Mouse (Mus musculus): ENCODE measurements around the gene Plcg2. TPM values are rescaled to one million over a fixed set of nuclear protein-coding genes. Genes with fewer than 3 reads are reported as not detected.

Plcg2 gene
- polyA plus RNA-seq, 1 experiment from 2014 or later, result 2.8 TPM

GRCm38 (mm10) chr8:117475819-117476218 lies 22.3 kb upstream of the Plcg2 start:
- DNase-seq (ENCODE audit: low spot score) (no peak), ATAC-seq (ENCODE audit: insufficient number of reproducible peaks, low FRiP score, low TSS enrichment, low read depth) (no peak)
- Histone ChIP-seq H3K4me3 (ENCODE audit: low read depth, low read length) (no peak overlapping the region), H3K27ac (replicated peaks; ENCODE audit: low read depth, low read length) (no peak overlapping the region), H3K4me1 (ENCODE audit: control insufficient read depth, insufficient read depth, low read length) (no peaks in the 10 kb centered on the region), H3K36me3 (ENCODE audit: control insufficient read depth, insufficient read depth, low read length) (no peaks in the 10 kb centered on the region), H3K9ac (ENCODE audit: low read length) (no peak overlapping the region), H3K27me3 (ENCODE audit: control insufficient read depth, insufficient read depth, low read length) (no peaks in the 10 kb centered on the region), H3K9me3 (ENCODE audit: control insufficient read depth, low read length) (no peaks in the 10 kb centered on the region), H3K4me2 (ENCODE audit: low read depth, severe bottlenecking) (no peak overlapping the region)
- WGBS, result 81% methylated on average over 7 of the region's 7 CpGs

GRCm38 (mm10) chr8:117478082-117478481 lies 20.0 kb upstream of the Plcg2 start:
- H3K9ac ChIP-seq (ENCODE audit: low read length), result no peak overlapping the region
- H3K27ac ChIP-seq (replicated peaks; ENCODE audit: low read depth, low read length), result no peak overlapping the region
- DNase-seq (ENCODE audit: low spot score), result no peak
- no peak overlapping the region for H3K4me2 ChIP-seq (ENCODE audit: low read depth, severe bottlenecking)
- H3K27me3 ChIP-seq (ENCODE audit: control insufficient read depth, insufficient read depth, low read length), result no peaks in the 10 kb centered on the region
- no peak for ATAC-seq (ENCODE audit: insufficient number of reproducible peaks, low FRiP score, low TSS enrichment, low read depth)
- no peaks in the 10 kb centered on the region for H3K4me1 ChIP-seq (ENCODE audit: control insufficient read depth, insufficient read depth, low read length)
- no peak overlapping the region for H3K4me3 ChIP-seq (ENCODE audit: low read depth, low read length)
- no peaks in the 10 kb centered on the region for H3K9me3 ChIP-seq (ENCODE audit: control insufficient read depth, low read length)
- H3K36me3 ChIP-seq (ENCODE audit: control insufficient read depth, insufficient read depth, low read length), result no peaks in the 10 kb centered on the region

- ATAC-seq (ENCODE audit: insufficient number of reproducible peaks, low FRiP score, low TSS enrichment, low read depth) (no peak), DNase-seq (ENCODE audit: low spot score) (no peak)
- H3K27ac ChIP-seq (replicated peaks; ENCODE audit: low read depth, low read length), result no peak overlapping the region
- H3K9ac ChIP-seq (ENCODE audit: low read length), result no peak overlapping the region
- no peaks in the 10 kb centered on the region for H3K36me3 ChIP-seq (ENCODE audit: control insufficient read depth, insufficient read depth, low read length)
- no peaks in the 10 kb centered on the region for H3K27me3 ChIP-seq (ENCODE audit: control insufficient read depth, insufficient read depth, low read length)
- no peak overlapping the region for H3K4me3 ChIP-seq (ENCODE audit: low read depth, low read length)
- 96% methylated on average over 9 of the region's 9 CpGs for WGBS
- H3K4me2 ChIP-seq (ENCODE audit: low read depth, severe bottlenecking), result no peak overlapping the region
- H3K4me1 ChIP-seq (ENCODE audit: control insufficient read depth, insufficient read depth, low read length), result no peaks in the 10 kb centered on the region
- H3K9me3 ChIP-seq (ENCODE audit: control insufficient read depth, low read length), result no peaks in the 10 kb centered on the region
These were observed 18.1 kb upstream of the Plcg2 start for GRCm38 (mm10) chr8:117479996-117480395.

- Histone ChIP-seq H3K4me3 (ENCODE audit: low read depth, low read length) (no peak overlapping the region), H3K27me3 (ENCODE audit: control insufficient read depth, insufficient read depth, low read length) (no peaks in the 10 kb centered on the region), H3K9ac (ENCODE audit: low read length) (no peak overlapping the region), H3K27ac (replicated peaks; ENCODE audit: low read depth, low read length) (no peak overlapping the region), H3K9me3 (ENCODE audit: control insufficient read depth, low read length) (no peaks in the 10 kb centered on the region), H3K36me3 (ENCODE audit: control insufficient read depth, insufficient read depth, low read length) (no peaks in the 10 kb centered on the region), H3K4me2 (ENCODE audit: low read depth, severe bottlenecking) (no peak overlapping the region), H3K4me1 (ENCODE audit: control insufficient read depth, insufficient read depth, low read length) (no peaks in the 10 kb centered on the region)
- DNase-seq (ENCODE audit: low spot score), result no peak
- 75% methylated on average over 5 of the region's 5 CpGs for WGBS
- ATAC-seq (ENCODE audit: insufficient number of reproducible peaks, low FRiP score, low TSS enrichment, low read depth), result no peak
These were observed 17.6 kb upstream of the Plcg2 start for GRCm38 (mm10) chr8:117480516-117480915.

GRCm38 (mm10) chr8:117481830-117482229 lies 16.3 kb upstream of the Plcg2 start:
- WGBS, result 71% methylated on average over 5 of the region's 5 CpGs
- no peak overlapping the region for H3K4me2 ChIP-seq (ENCODE audit: low read depth, severe bottlenecking)
- no peak for ATAC-seq (ENCODE audit: insufficient number of reproducible peaks, low FRiP score, low TSS enrichment, low read depth)
- H3K36me3 ChIP-seq (ENCODE audit: control insufficient read depth, insufficient read depth, low read length), result no peaks in the 10 kb centered on the region
- no peak for DNase-seq (ENCODE audit: low spot score)
- H3K27me3 ChIP-seq (ENCODE audit: control insufficient read depth, insufficient read depth, low read length), result no peaks in the 10 kb centered on the region
- H3K27ac ChIP-seq (replicated peaks; ENCODE audit: low read depth, low read length), result no peak overlapping the region
- no peaks in the 10 kb centered on the region for H3K4me1 ChIP-seq (ENCODE audit: control insufficient read depth, insufficient read depth, low read length)
- no peak overlapping the region for H3K4me3 ChIP-seq (ENCODE audit: low read depth, low read length)
- no peaks in the 10 kb centered on the region for H3K9me3 ChIP-seq (ENCODE audit: control insufficient read depth, low read length)
- H3K9ac ChIP-seq (ENCODE audit: low read length), result no peak overlapping the region

GRCm38 (mm10) chr8:117484731-117485130 lies 13.4 kb upstream of the Plcg2 start:
- Histone ChIP-seq H3K4me2 (ENCODE audit: low read depth, severe bottlenecking) (no peak overlapping the region), H3K9ac (ENCODE audit: low read length) (no peak overlapping the region), H3K9me3 (ENCODE audit: control insufficient read depth, low read length) (no peaks in the 10 kb centered on the region), H3K36me3 (ENCODE audit: control insufficient read depth, insufficient read depth, low read length) (no peaks in the 10 kb centered on the region), H3K4me1 (ENCODE audit: control insufficient read depth, insufficient read depth, low read length) (no peaks in the 10 kb centered on the region), H3K27me3 (ENCODE audit: control insufficient read depth, insufficient read depth, low read length) (no peaks in the 10 kb centered on the region), H3K4me3 (ENCODE audit: low read depth, low read length) (no peak overlapping the region), H3K27ac (replicated peaks; ENCODE audit: low read depth, low read length) (no peak overlapping the region)
- ATAC-seq (ENCODE audit: insufficient number of reproducible peaks, low FRiP score, low TSS enrichment, low read depth) (no peak), DNase-seq (ENCODE audit: low spot score) (no peak)
- WGBS, result 87% methylated on average over 8 of the region's 8 CpGs

GRCm38 (mm10) chr8:117485316-117485715 lies 12.8 kb upstream of the Plcg2 start:
- ATAC-seq (ENCODE audit: insufficient number of reproducible peaks, low FRiP score, low TSS enrichment, low read depth) (no peak), DNase-seq (ENCODE audit: low spot score) (no peak)
- Histone ChIP-seq H3K9ac (ENCODE audit: low read length) (no peak overlapping the region), H3K36me3 (ENCODE audit: control insufficient read depth, insufficient read depth, low read length) (no peaks in the 10 kb centered on the region), H3K9me3 (ENCODE audit: control insufficient read depth, low read length) (no peaks in the 10 kb centered on the region), H3K4me1 (ENCODE audit: control insufficient read depth, insufficient read depth, low read length) (no peaks in the 10 kb centered on the region), H3K4me3 (ENCODE audit: low read depth, low read length) (no peak overlapping the region), H3K4me2 (ENCODE audit: low read depth, severe bottlenecking) (no peak overlapping the region), H3K27ac (replicated peaks; ENCODE audit: low read depth, low read length) (no peak overlapping the region), H3K27me3 (ENCODE audit: control insufficient read depth, insufficient read depth, low read length) (no peaks in the 10 kb centered on the region)
- 93% methylated on average over 1 of the region's 1 CpGs for WGBS

- H3K4me3 ChIP-seq (ENCODE audit: low read depth, low read length), result no peak overlapping the region
- no peak for ATAC-seq (ENCODE audit: insufficient number of reproducible peaks, low FRiP score, low TSS enrichment, low read depth)
These were observed 9.7 kb upstream of the Plcg2 start for GRCm38 (mm10) chr8:117488246-117489005.

GRCm38 (mm10) chr8:117493543-117493942 lies 4.5 kb upstream of the Plcg2 start:
- Histone ChIP-seq H3K9ac (ENCODE audit: low read length) (no peak overlapping the region), H3K9me3 (ENCODE audit: control insufficient read depth, low read length) (no peaks in the 10 kb centered on the region), H3K4me3 (ENCODE audit: low read depth, low read length) (no peak overlapping the region), H3K4me2 (ENCODE audit: low read depth, severe bottlenecking) (no peak overlapping the region), H3K27me3 (ENCODE audit: control insufficient read depth, insufficient read depth, low read length) (0 out of 2 replicates have a peak, but pooled peaks cover 9% of the 10 kb centered on the region), H3K36me3 (ENCODE audit: control insufficient read depth, insufficient read depth, low read length) (no peaks in the 10 kb centered on the region), H3K4me1 (ENCODE audit: control insufficient read depth, insufficient read depth, low read length) (peaks cover 2% of the 10 kb centered on the region; the same call in 1 of the 2 replicates), H3K27ac (replicated peaks; ENCODE audit: low read depth, low read length) (no peak overlapping the region)
- DNase-seq (ENCODE audit: low spot score) (no peak), ATAC-seq (ENCODE audit: insufficient number of reproducible peaks, low FRiP score, low TSS enrichment, low read depth) (no peak)
- WGBS, result 15% methylated on average over 9 of the region's 9 CpGs

More at GRCm38 (mm10) chr8:117488246-117489005, 9.7 kb upstream of the Plcg2 start:
- WGBS, result 86% methylated on average over 10 of the region's 10 CpGs
- Histone ChIP-seq H3K27me3 (ENCODE audit: control insufficient read depth, insufficient read depth, low read length) (0 out of 2 replicates have a peak, but pooled peaks cover 3% of the 10 kb centered on the region), H3K36me3 (ENCODE audit: control insufficient read depth, insufficient read depth, low read length) (no peaks in the 10 kb centered on the region), H3K27ac (replicated peaks; ENCODE audit: low read depth, low read length) (no peak overlapping the region), H3K9ac (ENCODE audit: low read length) (no peak overlapping the region), H3K9me3 (ENCODE audit: control insufficient read depth, low read length) (no peaks in the 10 kb centered on the region), H3K4me1 (ENCODE audit: control insufficient read depth, insufficient read depth, low read length) (no peaks in the 10 kb centered on the region), H3K4me2 (ENCODE audit: low read depth, severe bottlenecking) (no peak overlapping the region)
- no peak for DNase-seq (ENCODE audit: low spot score)
